Mouse (Mus musculus): ENCODE results near the gene Hyal6. TPM values are rescaled to one million over a fixed set of nuclear protein-coding genes. Genes with fewer than 3 reads are reported as not detected.
A peak's percentile ranks its signal among the peaks of the same experiment; 100 is the strongest.

The Hyal6 gene
- not detected in 2 replicates for polyA plus RNA-seq (2016; fragmentation: Nextera tagmentation; extraction: Ambion mirVana)

DNA sequence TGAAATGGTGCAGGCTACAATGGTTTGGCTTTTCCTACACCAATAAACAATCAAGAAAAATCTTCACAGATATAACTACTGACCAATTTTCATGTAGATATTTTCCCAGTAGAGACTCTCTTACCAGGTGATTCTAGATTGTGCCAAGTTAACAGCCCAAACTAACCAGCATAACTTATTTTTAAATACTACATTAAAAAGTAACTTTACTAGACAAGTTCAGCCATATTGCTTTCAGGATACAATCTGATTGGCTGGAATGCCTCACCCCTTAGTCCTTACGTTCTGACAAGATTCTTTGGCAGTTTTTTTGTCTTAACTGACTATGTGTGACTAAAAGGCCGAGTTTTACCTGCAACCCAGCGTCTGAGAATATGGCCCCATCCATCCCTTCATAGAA is at the start of gene Hyal6:
TSS of gene Hyal6 (plus strand) at position 301 of the 400 bp plus-strand sequence.
- Histone ChIP-seq H3K27ac (no peak within 1 kb of the TSS), H3K4me1 (no peaks in the 10 kb centered on the region), H3K4me3 (no peak within 1 kb of the TSS), H3K36me3 (no peaks in the 10 kb centered on the region), H3K27me3 (ENCODE audit: low read depth, poor library complexity, severe bottlenecking) (no peaks in the 10 kb centered on the region), H3K9me3 (replicated peaks) (no peaks in the 10 kb centered on the region)
- 89% methylated on average over 3 of the region's 3 CpGs for WGBS
- no peak for DNase-seq (ENCODE audit: low spot score)

DNA sequence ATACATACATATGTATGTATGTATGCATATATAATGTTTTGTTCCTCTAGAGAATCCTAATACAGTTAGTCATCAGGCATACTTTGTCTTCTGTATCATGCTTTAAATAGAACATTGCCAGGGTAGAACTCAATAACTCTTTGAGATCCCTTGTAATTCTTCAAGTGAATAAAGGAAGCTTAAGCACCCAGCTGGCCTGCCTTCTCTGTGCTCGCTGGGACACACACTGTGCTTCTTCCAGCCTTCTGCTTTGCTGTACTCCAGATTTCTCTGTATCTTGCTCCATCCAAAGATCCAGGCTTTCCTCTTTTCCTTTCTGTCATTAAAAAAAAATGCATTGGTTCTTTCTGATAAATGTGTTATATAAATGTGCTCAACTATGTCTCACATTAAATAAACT is 45.2 kb upstream of the Hyal6 start:
- no peaks in the 10 kb centered on the region for H3K9me3 ChIP-seq (replicated peaks)
- DNase-seq (ENCODE audit: low spot score) = no peak
- H3K27me3 ChIP-seq (ENCODE audit: low read depth, poor library complexity, severe bottlenecking) = no peaks in the 10 kb centered on the region
- H3K36me3 ChIP-seq = no peaks in the 10 kb centered on the region
- H3K4me3 ChIP-seq = no peak overlapping the region
- no peaks in the 10 kb centered on the region for H3K4me1 ChIP-seq
- 62% methylated on average over 1 of the region's 1 CpGs for WGBS
- no peak overlapping the region for H3K27ac ChIP-seq

DNA sequence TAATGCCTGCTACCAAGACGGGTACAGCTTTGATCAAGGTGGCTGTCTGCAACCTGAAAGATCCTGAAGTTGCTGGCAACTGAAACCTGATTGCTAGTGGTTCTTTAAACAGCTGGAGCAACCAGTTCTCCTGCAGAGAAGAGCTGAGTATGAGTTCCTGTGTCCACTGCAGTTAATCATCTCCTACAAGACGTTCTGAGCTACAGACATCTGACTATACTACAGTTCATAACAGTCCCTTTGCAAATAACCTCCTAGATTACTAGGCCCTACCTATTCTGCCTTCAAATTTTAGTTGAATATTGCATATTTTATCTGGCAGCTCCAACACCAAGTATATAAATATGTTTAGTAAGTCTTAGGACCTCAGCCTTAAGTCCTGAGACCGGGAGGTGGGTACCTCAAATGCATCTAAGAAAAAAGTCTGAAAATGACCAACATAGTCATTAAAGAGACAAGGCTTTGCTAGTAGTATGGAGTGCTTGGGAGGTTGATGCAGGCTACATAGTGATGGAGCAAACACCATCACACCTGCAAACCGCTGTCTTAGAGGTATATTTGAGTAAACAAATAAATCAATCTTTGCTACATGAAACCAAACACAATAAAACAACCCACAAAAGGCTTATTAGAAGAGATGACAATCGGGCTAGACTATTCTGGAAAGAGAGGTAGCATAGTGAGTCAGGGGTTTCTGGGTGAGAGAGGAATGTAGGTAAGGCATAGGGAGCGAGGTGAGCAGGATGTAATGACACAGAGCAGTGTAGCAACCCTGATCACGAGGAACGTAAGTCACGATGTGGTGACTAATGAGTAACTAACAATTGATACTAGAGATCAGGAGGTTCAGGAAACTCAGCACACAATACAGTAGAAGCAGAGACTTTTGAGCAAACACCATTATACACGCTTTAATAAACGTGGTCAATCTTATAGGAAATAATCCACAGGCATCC is 38.3 kb upstream of the Hyal6 start:
- Histone ChIP-seq H3K27ac (no peak overlapping the region), H3K27me3 (ENCODE audit: low read depth, poor library complexity, severe bottlenecking) (no peaks in the 10 kb centered on the region), H3K9me3 (replicated peaks) (no peaks in the 10 kb centered on the region), H3K4me3 (no peak overlapping the region), H3K4me1 (no peaks in the 10 kb centered on the region), H3K36me3 (no peaks in the 10 kb centered on the region)
- 85% methylated on average over 11 of the region's 11 CpGs for WGBS
- no peak for DNase-seq (ENCODE audit: low spot score)

DNA sequence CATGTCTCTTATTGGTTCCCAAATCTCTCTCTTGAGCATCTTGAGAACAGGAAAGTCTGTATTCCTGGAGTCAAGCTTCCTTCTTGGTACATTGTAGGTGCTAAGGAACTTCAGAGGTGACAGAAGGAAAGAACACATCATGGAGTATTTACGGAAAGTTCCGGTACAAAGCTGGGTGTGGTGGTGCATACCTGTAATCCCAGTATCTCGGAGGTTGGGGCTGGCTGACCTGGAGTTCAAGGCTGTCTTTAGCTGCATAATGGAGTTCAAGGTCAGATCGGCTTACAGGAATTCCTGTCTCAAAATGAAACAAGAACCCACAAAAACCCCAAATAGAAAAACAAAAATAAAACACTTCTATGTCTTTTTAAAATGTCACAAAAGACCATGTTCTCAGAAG is 36.9 kb upstream of the Hyal6 start:
- H3K36me3 ChIP-seq = no peaks in the 10 kb centered on the region
- no peaks in the 10 kb centered on the region for H3K27me3 ChIP-seq (ENCODE audit: low read depth, poor library complexity, severe bottlenecking)
- no peak overlapping the region for H3K27ac ChIP-seq
- no peak overlapping the region for H3K4me3 ChIP-seq
- no peaks in the 10 kb centered on the region for H3K4me1 ChIP-seq
- DNase-seq (ENCODE audit: low spot score) = no peak
- 92% methylated on average over 4 of the region's 4 CpGs for WGBS
- no peaks in the 10 kb centered on the region for H3K9me3 ChIP-seq (replicated peaks)

DNA sequence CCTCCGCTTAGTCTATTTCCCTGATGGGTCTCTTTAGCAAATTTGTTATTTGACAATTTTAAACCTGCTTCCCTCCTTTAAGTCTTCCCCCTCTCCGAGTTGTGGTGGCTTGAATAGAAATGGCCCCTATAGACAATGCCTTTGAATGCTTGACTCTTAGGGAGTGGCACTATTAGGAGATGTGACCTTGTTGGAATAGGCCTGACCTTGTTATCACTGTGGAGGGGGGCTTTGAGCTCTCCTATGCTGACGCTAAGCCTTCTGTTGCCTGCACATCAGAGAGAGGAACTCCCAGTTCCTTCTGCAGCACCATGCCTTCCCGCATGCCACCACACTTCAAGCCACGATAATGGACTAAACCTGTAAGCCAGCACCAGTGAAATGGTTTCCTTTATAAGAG is 35.8 kb upstream of the Hyal6 start:
- Histone ChIP-seq H3K27me3 (ENCODE audit: low read depth, poor library complexity, severe bottlenecking) (no peaks in the 10 kb centered on the region), H3K9me3 (replicated peaks) (no peaks in the 10 kb centered on the region), H3K4me3 (no peak overlapping the region), H3K4me1 (no peaks in the 10 kb centered on the region), H3K27ac (no peak overlapping the region), H3K36me3 (no peaks in the 10 kb centered on the region)
- WGBS = 87% methylated on average over 5 of the region's 5 CpGs
- no peak for DNase-seq (ENCODE audit: low spot score)

DNA sequence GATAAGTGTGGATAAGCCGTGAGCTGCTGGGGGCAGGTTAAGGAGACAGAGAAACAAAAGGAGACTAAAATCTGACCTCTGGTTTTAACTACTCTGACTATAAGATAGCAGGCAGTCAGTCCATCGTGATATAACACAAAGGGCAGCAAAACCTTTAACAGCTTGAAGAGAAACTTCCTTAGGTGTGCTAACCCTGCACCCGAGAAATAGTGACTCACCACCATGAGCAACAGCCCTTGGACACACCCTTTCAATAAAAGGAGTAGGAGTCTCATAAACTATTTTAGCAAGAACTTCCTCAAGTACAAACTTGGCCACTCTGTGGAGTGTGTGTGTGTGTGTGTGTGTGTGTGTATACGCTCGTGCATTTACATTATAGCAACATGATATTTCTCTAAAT is 26.0 kb upstream of the Hyal6 start:
- Histone ChIP-seq H3K4me3 (no peak overlapping the region), H3K36me3 (no peaks in the 10 kb centered on the region), H3K4me1 (no peaks in the 10 kb centered on the region), H3K27ac (no peak overlapping the region), H3K27me3 (ENCODE audit: low read depth, poor library complexity, severe bottlenecking) (no peaks in the 10 kb centered on the region), H3K9me3 (replicated peaks) (no peaks in the 10 kb centered on the region)
- 88% methylated on average over 5 of the region's 5 CpGs for WGBS
- DNase-seq (ENCODE audit: low spot score) = no peak

DNA sequence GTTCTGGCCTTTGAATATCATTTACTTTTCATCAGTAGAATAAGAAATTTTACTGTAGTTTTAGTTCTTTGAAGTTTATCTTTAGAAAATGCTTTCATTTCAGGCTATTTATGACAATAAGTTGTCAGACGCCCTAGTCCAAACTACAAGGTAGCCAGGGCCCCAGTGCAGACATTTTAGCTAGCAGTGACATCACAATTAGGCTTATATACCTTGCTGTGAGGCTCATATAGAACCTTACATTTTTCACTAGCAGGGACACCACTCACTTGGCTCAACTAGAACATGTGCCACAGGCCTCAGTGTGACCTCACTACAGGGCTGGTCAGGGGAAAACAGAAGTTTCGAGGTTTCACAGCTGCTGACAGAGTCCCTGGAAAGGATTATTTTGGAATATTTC is 25.5 kb upstream of the Hyal6 start:
- Histone ChIP-seq H3K4me1 (no peaks in the 10 kb centered on the region), H3K36me3 (no peaks in the 10 kb centered on the region), H3K27me3 (ENCODE audit: low read depth, poor library complexity, severe bottlenecking) (no peaks in the 10 kb centered on the region), H3K27ac (no peak overlapping the region), H3K9me3 (replicated peaks) (no peaks in the 10 kb centered on the region), H3K4me3 (no peak overlapping the region)
- 75% methylated on average over 2 of the region's 2 CpGs for WGBS
- no peak for DNase-seq (ENCODE audit: low spot score)

DNA sequence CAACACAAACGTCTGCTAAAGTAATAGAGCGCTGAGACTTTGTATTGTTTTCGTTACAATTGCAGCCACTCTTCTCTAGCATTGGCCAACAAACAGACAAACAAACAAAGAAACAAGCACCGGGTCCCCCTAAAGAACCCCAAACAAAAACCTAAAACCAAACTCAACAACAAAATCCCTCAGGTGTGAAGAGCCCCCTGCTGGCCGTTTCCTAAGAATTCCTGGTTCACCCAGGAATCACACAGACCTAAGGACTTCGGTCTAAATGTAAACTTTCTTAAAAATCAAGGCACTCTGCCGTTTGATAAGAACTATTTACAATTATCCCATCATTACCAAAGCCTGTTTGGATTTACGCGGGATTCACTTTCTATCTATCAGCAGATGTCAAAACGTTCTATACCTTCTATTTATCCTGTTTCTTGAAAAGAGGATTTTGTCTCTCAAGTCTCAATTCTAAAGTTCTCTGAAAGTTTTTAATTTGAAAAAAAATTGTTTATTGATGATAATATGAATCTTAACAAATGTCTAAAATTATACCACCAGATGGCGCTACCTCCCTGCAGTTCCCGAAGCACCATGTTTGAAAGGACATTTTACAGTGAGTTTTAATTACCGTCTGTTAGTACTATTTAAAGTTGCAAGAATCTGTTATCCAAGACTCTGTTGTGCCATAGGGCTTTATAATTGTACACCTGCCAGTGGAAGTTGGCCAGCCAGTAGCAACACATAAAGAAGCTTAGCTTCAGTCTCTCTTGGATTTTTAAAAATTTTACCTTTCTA is 11.5 kb upstream of the Hyal6 start:
- no peaks in the 10 kb centered on the region for H3K27me3 ChIP-seq (ENCODE audit: low read depth, poor library complexity, severe bottlenecking)
- no peaks in the 10 kb centered on the region for H3K9me3 ChIP-seq (replicated peaks)
- DNase-seq (ENCODE audit: low spot score) = peak; percentile 34
- no peak overlapping the region for H3K27ac ChIP-seq
- H3K4me3 ChIP-seq = no peak overlapping the region
- H3K4me1 ChIP-seq = no peaks in the 10 kb centered on the region
- WGBS = 39% methylated on average over 13 of the region's 13 CpGs
- no peaks in the 10 kb centered on the region for H3K36me3 ChIP-seq

DNA sequence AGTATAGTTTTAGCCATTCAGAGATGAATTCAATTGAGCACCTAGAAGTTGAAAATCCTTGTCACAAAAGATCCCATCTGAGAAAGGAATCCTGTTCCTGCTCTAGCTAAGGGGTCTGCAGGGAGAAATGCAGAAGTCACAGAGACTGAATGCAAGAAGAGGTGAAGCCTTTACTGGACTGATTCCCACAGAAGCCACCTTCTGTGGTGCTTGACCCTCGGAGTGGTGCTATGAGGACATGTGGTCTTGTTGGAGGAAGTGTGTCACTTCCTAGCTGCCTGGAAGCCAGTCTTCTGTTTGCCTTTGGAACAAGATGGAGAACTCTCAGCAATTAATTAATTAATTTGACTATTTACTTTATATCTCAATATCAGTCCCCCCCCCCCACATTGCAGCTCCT is 4.9 kb upstream of the Hyal6 start:
- no peak for DNase-seq (ENCODE audit: low spot score)
- WGBS = 84% methylated on average over 1 of the region's 1 CpGs
- H3K4me3 ChIP-seq = no peak overlapping the region
- H3K27me3 ChIP-seq (ENCODE audit: low read depth, poor library complexity, severe bottlenecking) = no peaks in the 10 kb centered on the region
- no peaks in the 10 kb centered on the region for H3K4me1 ChIP-seq
- H3K27ac ChIP-seq = no peak overlapping the region
- H3K36me3 ChIP-seq = no peaks in the 10 kb centered on the region
- no peaks in the 10 kb centered on the region for H3K9me3 ChIP-seq (replicated peaks)

DNA sequence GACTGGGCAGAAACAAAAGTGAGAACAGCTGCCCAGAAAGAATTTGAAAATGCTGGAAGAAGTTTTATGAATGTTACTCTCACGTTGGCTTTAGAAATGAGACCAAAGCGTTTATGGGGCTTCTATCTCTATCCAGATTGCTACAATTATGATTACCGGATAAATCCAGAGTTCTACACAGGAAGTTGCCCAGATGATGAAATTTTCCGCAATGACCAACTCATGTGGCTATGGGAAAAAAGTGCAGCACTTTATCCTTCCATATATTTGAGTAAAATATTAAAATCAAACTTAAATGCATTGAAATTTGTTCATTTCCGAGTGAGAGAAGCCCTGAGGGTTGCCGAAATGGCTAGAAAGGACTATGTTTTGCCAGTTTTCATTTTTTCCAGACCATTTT is 1.5 kb downstream of the Hyal6 start:
- 90% methylated on average over 6 of the region's 6 CpGs for WGBS
- Histone ChIP-seq H3K9me3 (replicated peaks) (no peaks in the 10 kb centered on the region), H3K4me1 (no peaks in the 10 kb centered on the region), H3K27me3 (ENCODE audit: low read depth, poor library complexity, severe bottlenecking) (no peaks in the 10 kb centered on the region), H3K36me3 (no peaks in the 10 kb centered on the region), H3K27ac (no peak overlapping the region), H3K4me3 (no peak overlapping the region)
- no peak for DNase-seq (ENCODE audit: low spot score)

DNA sequence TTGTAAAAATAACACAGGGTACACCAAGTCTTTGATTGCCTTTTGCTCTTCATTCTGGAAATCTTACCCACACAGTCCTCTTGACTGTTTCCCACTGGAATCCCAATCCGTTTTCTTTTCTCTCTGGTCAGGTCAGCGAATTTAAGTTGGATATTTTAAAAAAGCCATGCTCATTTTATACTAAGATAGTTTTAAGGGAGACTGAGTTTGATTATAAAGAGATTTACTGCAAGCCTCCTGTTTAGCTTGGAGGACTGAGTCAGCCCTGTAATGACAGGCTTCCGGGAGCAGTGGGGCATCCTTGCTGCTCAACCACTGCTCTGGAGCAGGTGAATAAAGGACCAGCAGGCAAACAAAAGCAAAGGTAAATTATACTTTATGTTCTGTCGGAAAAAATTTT is 15.0 kb downstream of the Hyal6 start, which contains the start of gene Hyal4:
TSS of gene Hyal4 (plus strand) at position 301 of the 400 bp plus-strand sequence.
- Histone ChIP-seq H3K36me3 (no peaks in the 10 kb centered on the region), H3K27ac (no peak within 1 kb of the TSS), H3K27me3 (ENCODE audit: low read depth, poor library complexity, severe bottlenecking) (no peaks in the 10 kb centered on the region), H3K4me3 (no peak within 1 kb of the TSS), H3K4me1 (no peaks in the 10 kb centered on the region), H3K9me3 (replicated peaks) (no peaks in the 10 kb centered on the region)
- no peak for DNase-seq (ENCODE audit: low spot score)
- 81% methylated on average over 4 of the region's 4 CpGs for WGBS

DNA sequence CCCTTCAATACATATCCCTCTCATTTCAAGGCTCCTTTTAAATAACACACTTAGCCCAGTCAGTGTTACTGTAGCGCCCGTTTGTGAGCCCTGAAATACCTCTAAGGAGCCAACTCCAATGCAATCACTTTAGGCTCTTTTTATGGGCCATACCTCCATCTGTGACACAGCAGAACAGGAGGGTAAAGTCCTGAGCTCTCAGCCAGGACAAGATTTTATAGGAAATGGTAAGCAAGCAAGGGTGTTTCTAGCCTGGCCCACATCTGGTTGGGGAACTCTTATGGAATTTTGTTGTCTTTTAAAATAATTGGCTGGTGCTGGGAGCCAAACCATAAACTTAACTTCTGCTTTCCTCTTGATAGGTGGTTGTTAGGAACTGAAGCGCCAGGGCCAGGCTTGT is 26.2 kb downstream of the Hyal6 start:
- no peaks in the 10 kb centered on the region for H3K4me1 ChIP-seq
- DNase-seq (ENCODE audit: low spot score) = no peak
- no peaks in the 10 kb centered on the region for H3K9me3 ChIP-seq (replicated peaks)
- no peak overlapping the region for H3K27ac ChIP-seq
- no peak overlapping the region for H3K4me3 ChIP-seq
- H3K27me3 ChIP-seq (ENCODE audit: low read depth, poor library complexity, severe bottlenecking) = no peaks in the 10 kb centered on the region
- WGBS = 88% methylated on average over 3 of the region's 3 CpGs
- H3K36me3 ChIP-seq = no peaks in the 10 kb centered on the region

DNA sequence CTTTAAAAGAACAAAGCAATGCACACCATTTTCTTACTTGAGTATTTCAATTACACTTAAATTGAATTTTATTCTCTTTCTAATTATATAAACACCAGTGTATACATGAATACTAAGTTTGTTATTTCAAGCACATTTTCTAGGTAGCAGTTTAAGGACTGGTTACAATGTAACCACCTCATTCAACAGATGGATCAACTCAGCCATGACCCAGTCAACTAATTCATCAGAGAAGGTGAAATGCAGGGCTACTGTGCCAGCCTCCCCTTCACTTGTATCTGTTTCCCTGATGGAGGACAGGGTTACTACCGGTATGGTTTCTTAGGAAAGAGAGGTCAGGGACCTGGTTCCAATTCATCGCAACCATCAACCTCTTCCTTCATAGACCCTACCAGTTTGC is 33.2 kb downstream of the Hyal6 start:
- H3K27ac ChIP-seq = no peak overlapping the region
- H3K4me3 ChIP-seq = no peak overlapping the region
- no peaks in the 10 kb centered on the region for H3K9me3 ChIP-seq (replicated peaks)
- no peaks in the 10 kb centered on the region for H3K36me3 ChIP-seq
- WGBS = 89% methylated on average over 2 of the region's 2 CpGs
- no peaks in the 10 kb centered on the region for H3K4me1 ChIP-seq
- no peaks in the 10 kb centered on the region for H3K27me3 ChIP-seq (ENCODE audit: low read depth, poor library complexity, severe bottlenecking)
- no peak for DNase-seq (ENCODE audit: low spot score)
